Mouse (Mus musculus) myocyte (in vitro differentiated cells): ENCODE measurements around the gene St3gal4. TPM values are rescaled to one million over a fixed set of nuclear protein-coding genes. Genes with fewer than 3 reads are reported as not detected.

Source experiments
- H3K27me3 ChIP-seq: one replicate; pipeline ENCODE4 v1.6.1; 2011; ENCODE audit not compliant: control insufficient read depth, insufficient read depth, insufficient read length
- H3K36me3 ChIP-seq: one replicate; pipeline ENCODE4 v1.6.1; 2011; ENCODE audit not compliant: control insufficient read depth, insufficient read depth
- H3K4me2 ChIP-seq: one replicate; pipeline ENCODE4 v1.6.1; 2011; ENCODE audit warnings: low read depth, control low read depth
- H3K4me3 ChIP-seq: one replicate; pipeline ENCODE4 v1.5.1; 2011; ENCODE audit warnings: mild to moderate bottlenecking, control low read depth, moderate library complexity
- H3K79me2 ChIP-seq: one replicate; pipeline ENCODE4 v1.6.1; 2011; ENCODE audit not compliant: control insufficient read depth, insufficient read depth
- H3ac ChIP-seq: one replicate; pipeline ENCODE4 v1.6.1; 2011; ENCODE audit not compliant: control insufficient read depth, insufficient read length
- CEBPB ChIP-seq: IDR thresholded peaks from 2 replicates; pipeline ENCODE4 v1.6.1; 2011; ENCODE audit warnings: mild to moderate bottlenecking, moderate library complexity; ENCODE audit not compliant: poor library complexity, insufficient read depth, severe bottlenecking
- E2F4 ChIP-seq: IDR thresholded peaks from one replicate; pipeline ENCODE4 v1.6.1; 2011; ENCODE audit warnings: mild to moderate bottlenecking, control low read depth, moderate library complexity; ENCODE audit not compliant: insufficient read depth
- MAX ChIP-seq: IDR thresholded peaks from one replicate; pipeline ENCODE4 v1.6.1; 2011; ENCODE audit warnings: low read depth, mild to moderate bottlenecking, control low read depth
- MYOD1 ChIP-seq, 3 experiments: IDR thresholded peaks; one replicate each; pipeline ENCODE4 v1.6.1; 2011; ENCODE audit warnings: control low read depth in 2 of 3, low read depth in 2 of 3, mild to moderate bottlenecking in 2 of 3, moderate library complexity in 1 of 3; ENCODE audit not compliant: insufficient read length in 2 of 3, control insufficient read depth in 1 of 3
- MYOG ChIP-seq, 3 experiments: IDR thresholded peaks; one replicate each; pipeline ENCODE4 v1.6.1; 2011; ENCODE audit warnings: control low read depth in 2 of 3, low read depth in 2 of 3, mild to moderate bottlenecking in 2 of 3; ENCODE audit not compliant: insufficient read length in 2 of 3, control insufficient read depth in 1 of 3, insufficient read depth in 1 of 3
- POLR2A ChIP-seq: IDR thresholded peaks from one replicate; pipeline ENCODE4 v1.6.1; 2011; ENCODE audit warnings: low read depth, mild to moderate bottlenecking, control low read depth, moderate library complexity; ENCODE audit not compliant: insufficient read length
- POLR2AphosphoS2 ChIP-seq: IDR thresholded peaks from one replicate; pipeline ENCODE4 v1.6.1; 2011; ENCODE audit warnings: low read depth, control low read depth; ENCODE audit not compliant: insufficient read length
- REST ChIP-seq: IDR thresholded peaks from one replicate; pipeline ENCODE4 v1.6.1; 2011; ENCODE audit warnings: mild to moderate bottlenecking, control low read depth, moderate library complexity; ENCODE audit not compliant: insufficient read depth, insufficient read length
- SRF ChIP-seq: IDR thresholded peaks from one replicate; pipeline ENCODE4 v1.6.1; 2011; ENCODE audit warnings: low read depth; ENCODE audit not compliant: control insufficient read depth, insufficient read length
- TCF12 ChIP-seq: IDR thresholded peaks from one replicate; pipeline ENCODE4 v1.6.1; 2011; ENCODE audit warnings: mild to moderate bottlenecking, control low read depth; ENCODE audit not compliant: poor library complexity, insufficient read depth, severe bottlenecking
- TCF3 ChIP-seq: IDR thresholded peaks from one replicate; pipeline ENCODE4 v1.6.1; 2011; ENCODE audit warnings: low read depth, control low read depth; ENCODE audit not compliant: insufficient read length
- USF1 ChIP-seq: IDR thresholded peaks from one replicate; pipeline ENCODE4 v1.6.1; 2011; ENCODE audit warnings: low read depth, mild to moderate bottlenecking, control low read depth, moderate library complexity
- polyA plus RNA-seq: library from polyadenylated mRNA; unstranded; fragments of >200 nt; fragmentation: generic; extraction: Trizol; gene quantifications from one replicate; pipeline ENCODE4 v1.2.1, GENCODE M21; 2012; ENCODE audit warnings: missing spikeins

The St3gal4 gene
- polyA plus RNA-seq, 1 experiment: 24.0 TPM

- H3K4me3 ChIP-seq: no peak overlapping the region
- H3K27me3 ChIP-seq: no peaks in the 10 kb centered on the region
- no peak overlapping the region for H3K4me2 ChIP-seq
- H3K79me2 ChIP-seq: no peaks in the 10 kb centered on the region
- no peak overlapping the region for H3ac ChIP-seq
- TF ChIP-seq TCF3 (no peak), SRF (no peak), CEBPB (no peak), MAX (no peak), MYOG (IDR thresholded peaks at IDR 0.05; ENCODE audit: control insufficient read depth in 1 of 3, insufficient read depth in 1 of 3, insufficient read length in 2 of 3, low read depth in 2 of 3) (no peak), MYOD1 (IDR thresholded peaks at IDR 0.05; ENCODE audit: control insufficient read depth in 1 of 3, insufficient read length in 2 of 3, low read depth in 2 of 3) (no peak), POLR2A (no peak), POLR2AphosphoS2 (no peak), USF1 (no peak), REST (no peak), E2F4 (no peak), TCF12 (no peak)
- H3K36me3 ChIP-seq: no peaks in the 10 kb centered on the region
These were observed 101.0 kb downstream of the St3gal4 start for GRCm38 (mm10) chr9:35018056-35018455.

GRCm38 (mm10) chr9:35017563-35017962, 101.5 kb downstream of the St3gal4 start:
- TF ChIP-seq MAX (no peak), SRF (no peak), CEBPB (no peak), MYOD1 (IDR thresholded peaks at IDR 0.05; ENCODE audit: control insufficient read depth in 1 of 3, insufficient read length in 2 of 3, low read depth in 2 of 3) (no peak), E2F4 (no peak), TCF3 (no peak), POLR2AphosphoS2 (no peak), MYOG (IDR thresholded peaks at IDR 0.05; ENCODE audit: control insufficient read depth in 1 of 3, insufficient read depth in 1 of 3, insufficient read length in 2 of 3, low read depth in 2 of 3) (no peak), TCF12 (no peak), REST (no peak), POLR2A (no peak), USF1 (no peak)
- Histone ChIP-seq H3K79me2 (no peaks in the 10 kb centered on the region), H3ac (no peak overlapping the region), H3K4me2 (no peak overlapping the region), H3K36me3 (no peaks in the 10 kb centered on the region), H3K4me3 (no peak overlapping the region), H3K27me3 (no peaks in the 10 kb centered on the region)

- Histone ChIP-seq H3K27me3 (no peaks in the 10 kb centered on the region), H3K4me3 (no peak overlapping the region), H3K4me2 (no peak overlapping the region), H3K79me2 (no peaks in the 10 kb centered on the region), H3K36me3 (no peaks in the 10 kb centered on the region), H3ac (no peak overlapping the region)
- TF ChIP-seq REST (no peak), E2F4 (no peak), USF1 (no peak), MAX (no peak), TCF12 (no peak), POLR2A (no peak), MYOD1 (IDR thresholded peaks at IDR 0.05; ENCODE audit: control insufficient read depth in 1 of 3, insufficient read length in 2 of 3, low read depth in 2 of 3) (no peak), TCF3 (no peak)
These were observed 102.3 kb downstream of the St3gal4 start for GRCm38 (mm10) chr9:35016762-35017161.

- H3K4me3 ChIP-seq: no peak overlapping the region
- TF ChIP-seq MYOD1 (IDR thresholded peaks at IDR 0.05; ENCODE audit: control insufficient read depth in 1 of 3, insufficient read length in 2 of 3, low read depth in 2 of 3) (no peak), MYOG (IDR thresholded peaks at IDR 0.05; ENCODE audit: control insufficient read depth in 1 of 3, insufficient read depth in 1 of 3, insufficient read length in 2 of 3, low read depth in 2 of 3) (no peak), TCF12 (no peak), SRF (no peak), E2F4 (no peak), REST (no peak), CEBPB (no peak), POLR2A (no peak), POLR2AphosphoS2 (no peak), MAX (no peak), TCF3 (no peak), USF1 (no peak)
These were observed 111.2 kb downstream of the St3gal4 start for GRCm38 (mm10) chr9:35007697-35008341.

GRCm38 (mm10) chr9:35004113-35004512, 115.0 kb downstream of the St3gal4 start:
- TF ChIP-seq SRF (no peak), TCF12 (peak; percentile 6), MAX (no peak), CEBPB (no peak), USF1 (no peak), MYOG (IDR thresholded peaks at IDR 0.05; ENCODE audit: control insufficient read depth in 1 of 3, insufficient read depth in 1 of 3, insufficient read length in 2 of 3, low read depth in 2 of 3) (no peak), POLR2AphosphoS2 (no peak), TCF3 (no peak), POLR2A (no peak), MYOD1 (IDR thresholded peaks at IDR 0.05; ENCODE audit: control insufficient read depth in 1 of 3, insufficient read length in 2 of 3, low read depth in 2 of 3) (peak in 2 of 3 experiments; percentile 32 to 63), E2F4 (no peak), REST (no peak)
- Histone ChIP-seq H3K79me2 (no peaks in the 10 kb centered on the region), H3K36me3 (no peaks in the 10 kb centered on the region), H3K4me2 (peak overlapping the region; percentile 33), H3ac (no peak overlapping the region), H3K27me3 (no peaks in the 10 kb centered on the region), H3K4me3 (no peak overlapping the region)

More at GRCm38 (mm10) chr9:35007697-35008341, 111.2 kb downstream of the St3gal4 start:
- Histone ChIP-seq H3K27me3 (no peaks in the 10 kb centered on the region), H3K4me2 (no peak overlapping the region), H3K36me3 (no peaks in the 10 kb centered on the region), H3K79me2 (no peaks in the 10 kb centered on the region), H3ac (no peak overlapping the region)
